Mouse (Mus musculus) adrenal gland (tissue): ENCODE measurements at regions not wholly inside any gene's neighbourhood (a gene's known extent, or its start where the extent isn't known, plus 50 kb on each side); places are given as distances from the start of the nearest gene placed in this dataset.

Experiments
- intact Hi-C: fragments of 180-260 bp; cut with DNase I; formaldehyde crosslinking; loops from one replicate; pipeline ENCODE4 v1.15.1; 2025

DNA sequence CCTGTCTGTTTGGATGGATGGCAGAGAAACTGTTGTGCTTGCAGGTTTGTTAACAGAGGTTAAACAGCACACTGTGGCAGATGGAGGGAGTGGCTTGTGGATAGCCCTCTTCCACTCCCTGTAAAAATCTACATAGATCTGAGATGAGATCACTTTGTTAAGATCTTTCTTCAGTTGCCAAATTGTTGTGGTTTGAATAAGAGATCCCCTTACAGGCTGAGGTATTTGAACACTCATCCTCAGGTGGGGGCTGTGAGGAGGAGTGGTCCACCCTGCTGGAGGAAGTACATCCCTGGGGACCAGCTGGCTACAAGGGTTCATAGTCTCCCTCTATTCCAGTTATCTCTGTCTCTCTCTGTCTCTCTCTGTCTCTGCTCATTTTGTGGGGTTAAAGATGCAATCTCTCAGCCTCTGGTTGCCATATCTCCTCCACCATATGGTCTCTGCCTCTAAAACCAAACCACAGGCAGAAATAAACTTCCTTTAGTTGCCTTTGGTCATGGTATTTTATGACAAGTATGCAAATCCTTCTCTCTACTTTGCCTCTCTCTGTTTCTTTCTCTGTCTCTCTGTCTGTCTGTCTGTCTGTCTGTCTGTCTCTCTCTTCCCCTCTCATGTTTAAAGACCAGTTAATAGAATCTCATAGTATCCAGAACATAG is 194.0 kb upstream of the Tgfbr2 start:
- intact Hi-C loops, result no loop called here

DNA sequence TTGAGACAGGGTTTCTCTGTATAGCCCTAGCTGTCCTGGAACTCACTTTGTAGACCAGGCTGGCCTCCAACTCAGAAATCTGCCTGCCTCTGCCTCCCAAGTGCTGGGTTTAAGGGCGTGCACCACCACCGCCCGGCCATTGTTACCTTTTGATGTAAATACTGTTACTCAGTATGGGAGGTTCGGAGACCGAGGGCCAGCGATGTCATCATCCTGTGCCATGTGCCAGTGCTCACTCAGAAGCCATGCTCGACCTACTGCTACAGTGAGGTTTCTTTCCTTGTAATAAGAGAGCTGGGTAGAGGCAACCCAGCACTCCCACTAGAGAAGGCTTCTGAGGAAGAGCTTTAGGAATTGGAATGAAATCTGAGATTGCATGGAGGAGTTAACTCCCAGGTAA is 191.6 kb upstream of the Tgfbr2 start:
- intact Hi-C loops, result no loop called here

DNA sequence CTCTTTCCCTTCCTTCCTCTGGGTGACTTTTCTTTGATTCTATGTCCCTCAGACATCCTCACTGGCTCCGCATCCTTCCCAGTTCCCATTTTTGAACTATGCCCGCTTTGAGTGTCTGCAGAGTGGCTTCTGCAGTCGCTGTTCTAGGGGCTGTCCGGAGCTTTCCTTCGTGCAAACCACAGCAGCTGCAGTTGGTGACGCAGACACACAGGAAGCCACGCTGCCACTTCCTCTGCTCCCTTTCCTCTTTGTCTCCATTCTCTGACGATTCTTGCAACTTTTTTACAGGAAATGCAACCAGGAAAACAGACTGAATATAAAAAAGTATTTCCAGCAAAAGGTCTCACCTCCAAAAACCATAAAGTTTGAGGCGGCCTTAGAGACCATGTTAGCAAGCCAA is 191.0 kb upstream of the Tgfbr2 start:
- intact Hi-C loops, result no loop called here

DNA sequence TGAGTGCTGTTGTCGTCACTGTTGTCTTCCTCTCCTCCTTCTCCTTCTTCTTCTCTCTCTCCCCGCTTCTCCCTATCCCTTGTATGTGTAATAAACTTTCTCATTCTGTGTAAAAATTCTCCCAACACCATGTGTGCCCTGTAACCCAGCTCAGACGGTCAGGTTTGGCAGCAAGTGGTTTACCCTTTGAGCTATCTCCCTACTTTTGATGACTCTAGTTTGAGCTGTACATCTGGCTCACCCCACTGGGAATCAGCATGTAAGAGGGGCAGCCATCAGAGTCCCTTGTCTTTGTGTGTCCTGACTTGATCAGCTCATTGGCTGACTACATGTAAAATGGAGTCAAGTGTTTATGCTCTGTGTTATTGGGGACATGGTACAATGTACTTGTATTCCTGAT is 190.5 kb upstream of the Tgfbr2 start:
- intact Hi-C loops, result no loop called here

DNA sequence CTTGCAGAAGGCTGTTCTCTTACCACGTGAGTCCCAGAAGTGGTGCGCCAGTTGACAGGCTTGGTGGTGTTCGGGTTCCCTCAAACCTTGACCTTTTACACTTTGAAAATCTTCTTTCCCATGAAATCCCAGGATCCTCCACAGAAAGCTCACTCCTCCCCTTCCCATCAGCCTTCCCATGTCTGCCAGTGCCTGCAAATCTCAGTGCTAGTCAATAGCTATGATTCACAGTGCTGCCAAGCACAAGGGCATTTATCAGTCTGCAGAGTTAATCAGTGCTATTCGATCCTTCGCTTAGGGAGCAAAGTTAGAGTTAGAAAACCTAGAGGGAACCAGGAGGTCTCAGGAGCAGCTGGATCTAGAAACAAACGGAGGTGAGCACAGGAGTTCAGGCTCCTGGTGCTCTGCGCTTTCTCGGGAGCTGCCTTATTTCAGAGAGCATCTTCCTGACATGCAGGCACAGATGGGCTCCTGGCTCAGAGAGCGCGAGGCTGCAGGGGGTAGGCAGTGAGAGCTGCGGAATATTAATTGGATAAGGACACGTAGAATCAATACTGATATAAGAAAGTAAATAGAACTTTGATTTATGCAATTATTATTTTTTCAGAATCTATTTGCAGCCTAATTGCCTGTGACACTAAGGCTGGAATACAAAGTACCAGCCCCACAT is 190.0 kb upstream of the Tgfbr2 start:
- intact Hi-C loops, result no loop called here

DNA sequence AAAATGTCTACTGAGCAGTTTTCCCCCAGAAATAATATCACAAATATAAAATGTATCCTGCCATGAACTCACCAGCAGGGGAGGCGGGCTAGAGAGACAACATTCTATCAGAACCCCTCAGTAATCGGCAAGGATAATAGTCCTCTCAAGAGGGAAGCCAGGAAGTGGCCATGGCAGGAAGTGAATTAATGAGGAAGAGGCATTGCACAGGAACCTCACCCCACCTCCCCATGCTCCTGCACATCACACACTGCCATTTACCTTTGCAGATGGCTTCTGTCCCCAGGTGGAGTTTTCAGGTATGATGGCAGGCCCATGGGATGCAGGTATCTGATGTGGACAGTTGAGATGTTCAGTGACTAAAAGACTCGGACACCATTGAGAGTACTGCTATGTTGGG is 185.9 kb upstream of the Tgfbr2 start:
- intact Hi-C loops, result no loop called here

DNA sequence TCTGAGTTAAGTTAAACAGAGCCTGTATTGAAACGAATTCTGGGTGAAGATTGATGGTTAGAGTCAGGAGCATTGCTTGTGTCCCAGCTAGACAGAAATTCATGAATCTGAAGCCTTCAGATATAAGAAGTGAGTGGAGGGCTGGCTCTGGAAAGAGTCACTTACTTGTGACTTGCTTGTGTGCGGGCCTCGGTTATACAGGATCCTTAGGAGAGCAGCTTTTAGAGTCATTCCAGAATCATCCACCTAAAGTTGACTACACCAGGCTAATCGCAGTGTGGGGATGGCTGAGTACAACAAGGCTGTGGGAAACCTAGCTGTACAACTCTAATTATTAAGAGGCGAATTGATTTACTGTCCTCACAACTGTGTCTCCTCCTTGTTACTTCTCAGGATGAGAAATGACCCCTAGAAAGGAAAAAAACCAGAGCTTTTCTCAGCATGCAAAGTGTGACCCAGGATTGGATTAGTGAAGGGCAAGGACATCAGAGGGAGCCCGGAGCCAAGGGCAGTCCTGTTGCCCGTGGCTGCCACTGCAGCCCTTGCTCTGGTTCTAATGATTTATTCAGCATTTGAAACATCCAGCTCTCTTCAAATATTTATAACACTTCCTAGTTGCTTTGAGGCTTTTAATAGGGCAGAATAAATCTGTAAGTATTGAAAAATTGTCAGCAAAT is 179.0 kb upstream of the Tgfbr2 start:
- intact Hi-C loops, result no loop called here

DNA sequence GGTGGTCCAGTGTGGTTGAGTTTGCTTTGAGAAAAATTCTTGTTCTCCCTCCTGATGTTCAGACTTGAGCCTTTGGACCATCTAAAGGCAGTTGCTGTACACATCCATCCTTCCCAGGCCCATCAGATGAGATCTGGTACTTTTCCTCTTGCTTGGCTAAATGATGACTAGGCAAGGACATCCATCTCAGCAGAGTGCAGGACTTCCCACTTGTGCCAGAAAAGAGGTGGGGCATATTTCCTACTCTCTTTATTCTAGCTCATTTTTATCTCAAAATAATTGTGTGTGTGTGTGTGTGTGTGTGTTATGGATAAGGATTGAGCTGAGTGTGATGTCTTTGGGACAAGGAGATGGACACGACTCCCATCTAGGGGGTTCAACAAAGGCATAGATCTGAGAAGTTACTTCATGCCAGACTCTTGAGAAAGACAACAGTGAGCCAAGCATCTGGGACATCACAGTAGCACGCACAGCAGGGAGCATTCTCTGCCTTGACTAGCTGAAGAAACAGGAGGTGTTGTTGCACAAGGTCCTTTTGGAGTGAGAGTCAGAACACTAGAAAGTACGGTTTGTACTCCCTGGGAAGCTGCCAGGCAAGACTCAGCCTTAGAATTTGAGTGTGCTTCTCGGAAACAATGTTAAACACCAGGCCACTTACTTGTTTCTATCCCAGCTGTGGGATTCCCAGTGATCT is 177.8 kb upstream of the Tgfbr2 start:
- intact Hi-C loops, result no loop called here

DNA sequence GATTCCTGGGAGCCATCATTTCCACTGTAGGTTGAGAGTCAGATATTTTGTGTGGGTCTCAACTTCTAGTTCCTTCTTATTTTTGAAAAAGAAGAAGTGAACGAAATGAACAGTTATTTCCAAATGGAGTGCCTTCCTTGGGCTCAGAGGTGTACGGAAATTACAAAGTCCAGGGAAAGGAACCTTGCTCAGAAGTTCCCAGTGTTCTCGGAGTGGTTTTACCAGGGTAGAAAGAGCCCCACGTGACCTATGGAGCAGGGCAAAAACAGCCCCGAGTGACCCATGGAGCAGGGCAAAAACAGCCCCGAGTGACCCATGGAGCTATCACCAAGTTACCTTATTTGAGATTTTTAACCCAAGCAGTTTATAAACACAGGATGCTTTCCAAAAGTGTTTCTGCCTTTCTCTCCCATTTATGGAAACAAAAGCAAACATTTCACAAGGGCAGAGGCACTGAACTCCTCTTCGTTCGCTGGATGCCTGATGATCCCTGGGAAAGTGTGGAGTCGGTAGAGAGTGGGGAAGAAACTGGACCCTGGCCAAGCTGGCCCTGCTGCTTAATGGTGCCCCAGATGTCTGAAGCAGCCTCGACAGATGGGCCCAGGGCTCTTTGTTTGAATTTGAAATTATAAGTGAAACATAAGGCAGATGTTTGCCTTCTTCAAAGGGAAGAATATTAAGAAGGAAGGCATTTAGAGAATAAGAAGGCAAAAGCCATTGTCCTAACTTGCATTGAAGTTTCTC is 175.8 kb upstream of the Tgfbr2 start:
- intact Hi-C loops, result no loop called here

DNA sequence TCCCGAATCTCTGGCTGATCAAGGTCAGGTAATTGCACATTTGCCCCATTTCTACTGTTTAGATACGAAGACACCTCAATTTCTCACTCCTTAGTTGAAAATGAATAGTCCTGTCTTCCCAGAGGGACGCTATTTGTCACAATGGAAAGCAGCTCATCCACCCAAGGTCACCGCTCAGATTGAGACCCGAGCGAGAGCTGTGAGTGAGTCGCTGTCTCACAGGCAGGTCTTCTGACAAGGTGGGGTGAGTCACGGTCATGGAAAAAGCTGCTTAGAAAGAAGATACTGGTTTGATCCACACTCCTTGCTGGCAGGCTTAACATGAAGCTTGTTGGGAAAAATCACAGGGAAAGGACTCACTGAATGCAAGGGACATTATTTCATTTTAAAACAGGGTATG is 171.9 kb upstream of the Tgfbr2 start:
- intact Hi-C loops, result no loop called here

DNA sequence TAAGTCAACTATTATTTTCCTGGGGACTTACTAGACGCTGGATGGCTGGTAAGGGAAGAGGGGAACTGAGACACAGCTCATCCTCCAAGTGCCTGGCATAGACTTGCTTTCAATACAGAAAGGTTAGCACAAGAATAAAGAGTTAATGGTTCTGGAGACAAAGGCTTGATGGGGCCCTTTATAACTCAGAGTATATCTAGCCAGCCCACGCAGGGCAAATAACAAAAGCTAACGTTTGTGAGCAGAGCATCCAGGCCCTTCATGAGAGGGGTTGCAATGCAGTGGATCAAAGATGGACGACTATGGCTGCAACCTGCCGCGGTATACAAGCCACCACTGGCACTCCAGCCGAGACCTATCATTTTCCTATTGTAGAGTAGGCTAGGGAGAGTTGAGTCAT is 171.3 kb upstream of the Tgfbr2 start:
- intact Hi-C loops, result no loop called here

DNA sequence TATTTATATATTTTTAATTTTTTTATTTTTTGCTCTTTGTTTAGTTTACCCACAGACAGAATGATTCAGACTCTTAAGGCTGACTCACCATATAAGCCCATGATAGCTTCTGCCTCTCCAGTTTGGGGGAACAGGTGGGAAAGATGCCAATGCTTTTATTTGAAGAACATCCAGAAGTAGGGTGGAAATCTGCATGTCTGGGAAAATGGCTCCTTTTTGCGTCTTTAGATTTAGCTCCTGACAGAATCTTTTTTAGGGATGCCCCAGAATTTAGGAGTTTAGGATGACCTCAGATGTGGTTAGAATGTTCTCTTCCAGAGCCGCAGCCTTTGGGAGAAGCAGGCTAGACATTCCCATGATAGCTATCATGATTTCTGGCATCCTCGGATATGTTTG is 167.9 kb upstream of the Tgfbr2 start:
- intact Hi-C loops, result no loop called here

DNA sequence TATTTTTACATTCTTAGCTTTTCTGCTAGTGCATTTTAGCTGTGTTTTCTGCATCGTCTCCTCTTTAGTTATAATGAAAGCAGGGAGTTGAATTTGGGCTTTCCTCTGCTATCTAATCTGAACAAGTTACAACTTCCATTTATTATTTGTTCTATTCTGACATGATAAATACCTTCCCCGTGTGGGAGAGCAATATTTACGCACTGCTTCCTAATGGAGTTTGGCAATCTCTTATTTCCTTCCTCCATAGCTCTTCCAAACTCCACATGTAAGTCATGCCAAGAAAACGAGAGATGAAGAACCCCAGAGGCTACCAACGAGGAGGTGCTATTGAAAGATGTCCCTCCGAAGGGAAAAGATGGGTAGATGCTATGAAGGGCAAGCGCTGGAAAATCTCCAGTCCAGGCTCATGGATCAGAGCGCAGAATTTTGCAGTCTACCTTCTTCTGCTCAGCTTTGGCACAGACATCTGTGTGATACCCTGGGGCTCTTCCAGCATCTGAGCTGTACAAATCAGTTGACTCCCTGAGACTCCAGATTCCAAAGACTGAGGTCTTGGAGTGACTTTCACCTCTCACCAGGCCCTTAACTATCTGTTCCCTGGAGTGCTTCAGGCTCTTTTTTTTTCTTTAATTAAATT is 167.4 kb upstream of the Tgfbr2 start:
- intact Hi-C loops, result no loop called here

DNA sequence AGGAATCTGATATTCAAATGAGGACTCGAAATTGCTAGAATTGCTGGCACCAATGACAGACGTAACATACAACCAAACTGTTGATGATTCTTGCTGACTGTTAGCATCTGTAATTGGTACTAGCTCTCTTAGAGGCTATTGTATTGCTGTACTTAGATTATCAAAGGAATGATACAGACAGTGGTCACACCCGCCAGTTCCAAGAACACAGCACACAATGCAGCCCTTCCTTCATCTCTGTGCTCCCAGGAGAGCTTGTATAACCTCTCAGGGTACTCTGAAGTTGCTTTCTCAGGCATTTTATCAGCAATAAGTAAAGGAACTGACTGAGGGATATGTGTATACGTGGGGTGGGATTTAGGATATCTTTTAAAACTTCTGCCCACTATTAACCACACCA is 166.8 kb upstream of the Tgfbr2 start:
- intact Hi-C loops, result no loop called here

DNA sequence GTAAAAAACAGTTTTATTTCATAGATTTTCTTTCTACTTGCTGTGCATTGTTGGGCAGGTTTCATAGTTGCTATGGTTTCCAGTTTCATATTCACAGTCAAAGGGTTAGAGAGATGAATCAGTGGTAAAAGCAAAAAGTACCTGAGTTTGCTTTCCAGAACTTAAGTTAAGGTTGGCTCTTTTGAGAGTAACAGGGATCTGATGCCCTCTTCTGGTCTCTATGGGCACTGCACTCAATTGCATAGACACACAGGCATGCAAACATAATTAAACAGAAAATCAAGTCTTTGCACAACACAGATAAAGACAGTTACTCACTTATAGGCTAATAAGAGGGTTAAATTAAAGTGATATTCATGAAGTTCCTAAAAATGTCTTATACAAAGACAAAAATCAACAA is 165.8 kb upstream of the Tgfbr2 start:
- intact Hi-C loops, result no loop called here

DNA sequence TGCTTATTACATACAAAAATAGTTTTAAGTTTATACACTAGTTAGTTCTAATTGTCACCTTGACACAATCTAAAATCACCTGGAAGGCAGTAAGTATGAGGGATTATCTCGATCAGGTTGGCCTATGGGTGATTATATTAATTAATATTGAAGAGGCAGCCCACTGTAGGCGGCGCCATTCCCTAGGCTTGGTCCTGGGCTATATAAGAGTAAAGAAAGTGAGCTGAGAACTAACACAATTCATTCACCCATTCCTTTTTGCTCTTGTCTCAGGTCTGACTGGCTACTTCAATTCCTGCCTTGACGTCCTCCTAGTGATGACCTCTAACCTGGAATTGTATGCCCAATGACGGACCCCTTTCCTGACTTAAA is 163.6 kb upstream of the Tgfbr2 start:
- intact Hi-C loops, result loop anchor here (5.0 kb wide), 1 partner anchor 251 kb away; no protein-coding TSS in a partner anchor

DNA sequence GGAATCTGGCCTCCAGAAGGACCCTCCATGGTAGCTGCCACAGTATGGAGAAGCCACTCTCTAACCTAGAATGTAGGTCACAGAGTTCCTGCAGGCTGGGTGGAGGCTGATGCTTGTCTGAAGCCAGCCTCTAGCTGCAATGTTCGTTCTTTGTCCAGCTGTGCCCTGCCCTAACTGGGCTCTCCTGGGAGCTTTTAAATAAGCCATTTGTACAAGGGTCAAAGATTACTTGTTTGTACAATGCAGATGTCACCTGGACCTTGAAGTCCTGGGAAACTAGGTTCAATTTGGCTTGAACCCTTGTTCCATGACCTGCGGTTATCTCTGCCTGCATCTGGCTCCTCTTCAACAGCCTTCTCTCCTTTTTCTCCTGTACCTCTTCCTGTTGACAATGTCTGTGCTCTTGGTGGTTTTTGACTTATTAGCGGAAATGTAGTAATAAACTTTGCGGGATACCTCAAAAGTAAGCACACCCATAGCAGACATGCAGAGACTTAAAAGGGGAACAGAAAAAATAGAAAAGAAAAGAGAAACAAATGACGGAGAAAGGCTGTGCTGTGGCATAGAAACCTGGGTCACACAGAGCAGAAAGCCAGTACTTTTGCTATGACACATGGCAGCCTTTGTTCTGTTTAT is 163.1 kb upstream of the Tgfbr2 start:
- intact Hi-C loops, result loop anchor here (5.0 kb wide), 1 partner anchor 251 kb away; no protein-coding TSS in a partner anchor

DNA sequence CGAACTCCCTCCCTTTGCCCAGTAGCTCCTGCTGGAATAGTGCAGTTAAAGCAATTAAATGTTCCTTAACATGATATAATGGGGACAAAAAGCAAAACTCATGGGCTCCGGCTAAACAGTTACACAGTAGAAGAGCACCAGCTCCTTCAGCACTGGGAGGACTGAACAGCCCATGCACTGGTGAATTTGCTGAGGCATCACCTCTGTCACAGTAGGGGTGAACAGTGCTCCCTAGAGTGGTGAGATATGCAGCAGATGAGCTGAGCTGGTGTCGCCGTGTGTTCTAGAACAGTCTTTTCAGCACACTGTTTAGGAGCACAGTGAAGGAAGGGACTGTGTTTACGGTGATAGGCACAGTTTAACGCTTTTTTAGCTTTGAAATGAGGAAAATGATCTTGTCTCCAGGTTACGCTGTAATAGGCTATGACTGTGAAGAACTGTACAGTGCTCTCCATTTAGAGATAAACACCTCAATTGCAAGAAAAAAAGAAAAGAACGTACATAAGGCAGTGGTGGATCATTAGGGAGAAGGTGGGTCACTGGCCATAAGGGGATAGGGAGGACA is 162.4 kb upstream of the Tgfbr2 start:
- intact Hi-C loops, result loop anchor here (5.0 kb wide), 1 partner anchor 250 kb away; no protein-coding TSS in a partner anchor

DNA sequence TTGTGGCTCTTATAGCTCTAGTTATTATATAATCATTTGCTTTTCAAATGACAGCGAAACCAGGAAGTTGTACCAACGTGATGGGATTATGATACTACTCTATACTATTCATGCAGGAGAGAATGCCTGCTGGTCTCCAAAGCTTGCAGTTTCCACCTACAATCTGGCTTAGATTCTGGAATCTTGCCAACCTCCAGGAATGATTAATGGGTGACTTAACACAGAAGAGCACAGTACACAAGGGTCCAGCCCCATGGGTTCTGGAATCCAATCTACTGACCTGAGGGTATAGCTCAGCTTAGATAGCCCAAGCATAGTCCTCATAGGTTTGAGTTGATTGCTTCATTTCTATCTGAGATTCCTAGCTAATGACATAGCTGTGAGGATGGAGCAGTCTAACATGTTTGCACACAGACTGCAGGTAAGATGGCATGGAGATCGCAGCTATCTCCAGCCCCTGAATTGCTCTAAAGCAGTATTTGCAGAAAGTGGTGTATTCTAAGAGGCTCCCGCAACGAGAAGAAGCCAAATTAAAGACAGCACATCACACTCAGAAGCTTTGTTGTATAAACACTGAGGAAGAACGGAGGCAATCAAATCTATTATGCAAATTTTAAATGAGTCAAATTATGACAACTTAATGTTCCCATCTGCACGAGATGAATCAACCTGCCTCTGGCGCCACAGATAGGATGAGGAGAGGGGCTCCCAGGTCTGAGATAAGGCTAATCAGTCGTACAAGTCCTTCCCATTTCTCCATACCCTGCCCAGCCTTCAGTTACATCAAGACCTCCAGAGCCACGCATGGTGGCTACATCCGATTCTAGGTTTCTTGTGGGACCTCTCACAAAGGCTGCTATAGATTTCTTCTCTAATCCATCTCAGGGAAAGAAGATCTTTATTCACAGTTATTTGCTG is 160.7 kb upstream of the Tgfbr2 start:
- intact Hi-C loops, result loop anchor here (5.0 kb wide), 1 partner anchor 249 kb away; no protein-coding TSS in a partner anchor
